Mouse (Mus musculus) thymus, adult 2 months (tissue): Measurements from ENCODE around the gene Sult6b2.

Experiments
- CTCF ChIP-seq: fragments of 200-500 bp; IDR thresholded peaks from 2 replicates; pipeline ENCODE4 v1.5.1; 2012; ENCODE audit warnings: mild to moderate bottlenecking, control low read depth, low read length, moderate library complexity, borderline replicate concordance; ENCODE audit not compliant: control insufficient read depth, poor library complexity, insufficient read depth; ENCODE audit errors: extremely low read depth
- POLR2A ChIP-seq: fragments of 200-500 bp; IDR thresholded peaks from 2 replicates; pipeline ENCODE4 v1.6.1; 2012; ENCODE audit warnings: mild to moderate bottlenecking, low read length, control low read depth, moderate library complexity; ENCODE audit not compliant: control insufficient read depth, poor library complexity, insufficient read depth; ENCODE audit errors: extremely low read depth

DNA sequence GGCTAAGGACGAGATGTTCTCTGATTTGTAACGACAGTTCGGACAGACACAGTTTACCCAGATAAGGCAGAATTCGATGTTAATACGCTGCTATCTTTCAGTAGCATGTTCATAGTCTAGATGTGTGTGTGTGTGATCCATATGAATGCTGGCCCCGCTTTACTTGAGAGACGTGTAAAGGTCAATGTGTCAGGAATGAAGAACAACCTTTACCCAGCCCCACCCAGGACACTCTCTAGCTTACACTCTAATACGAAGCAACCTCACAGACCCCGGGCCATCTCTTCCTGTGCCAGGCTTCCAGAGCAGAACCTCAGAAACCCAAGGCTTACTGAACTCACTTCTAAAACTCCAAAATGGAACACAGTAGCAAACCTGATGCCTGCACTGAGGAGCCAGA lies 5.5 kb downstream of the Sult6b2 start:
- TF ChIP-seq POLR2A: no peak
- TF ChIP-seq CTCF: no peak
